Mouse (Mus musculus) lung, postnatal 25 days (tissue): ENCODE results near the gene Txnip.
A peak's percentile ranks its signal among the peaks of the same experiment; 100 is the strongest.

Experiments used
- DNase-seq: peaks from one replicate; pipeline ENCODE4 v3.0.0; 2022; ENCODE audit warnings: low spot score

Txnip gene

GRCm38 (mm10) chr3:96551890-96552289, 5.9 kb upstream of the Txnip start:
- no peak for DNase-seq

GRCm38 (mm10) chr3:96553601-96554000, 4.2 kb upstream of the Txnip start:
- DNase-seq, result no peak

- DNase-seq, result no peak
Observed at GRCm38 (mm10) chr3:96554251-96554650, 3.5 kb upstream of the Txnip start.

- DNase-seq, result peak; percentile 94
Observed at GRCm38 (mm10) chr3:96555041-96555596, 2.6 kb upstream of the Txnip start.

- no peak for DNase-seq
Observed at GRCm38 (mm10) chr3:96555999-96556614, 1.6 kb upstream of the Txnip start.

- peak; percentile 83 for DNase-seq
Observed at GRCm38 (mm10) chr3:96556651-96557635, 814 bp upstream of the Txnip start.

- DNase-seq, result no peak
Observed at GRCm38 (mm10) chr3:96558159-96558558, 402 bp downstream of the Txnip start.

- DNase-seq, result no peak
Observed at GRCm38 (mm10) chr3:96558668-96559196, 975 bp downstream of the Txnip start.

- DNase-seq, result no peak
Observed at GRCm38 (mm10) chr3:96559398-96559910, 1.7 kb downstream of the Txnip start.

GRCm38 (mm10) chr3:96559911-96560850, 2.4 kb downstream of the Txnip start:
- DNase-seq, result no peak

GRCm38 (mm10) chr3:96560881-96561668, 3.3 kb downstream of the Txnip start:
- no peak for DNase-seq

- DNase-seq, result peak; percentile 61
Observed at GRCm38 (mm10) chr3:96561946-96562681, 4.4 kb downstream of the Txnip start.

GRCm38 (mm10) chr3:96563267-96563666, 5.5 kb downstream of the Txnip start:
- no peak for DNase-seq

GRCm38 (mm10) chr3:96563911-96564632, 6.3 kb downstream of the Txnip start:
- DNase-seq, result peak; percentile 89

GRCm38 (mm10) chr3:96564633-96565032, 6.9 kb downstream of the Txnip start:
- DNase-seq, result peak; percentile 87

GRCm38 (mm10) chr3:96565105-96565504, 7.3 kb downstream of the Txnip start:
- DNase-seq, result no peak

GRCm38 (mm10) chr3:96566661-96567450, 9.1 kb downstream of the Txnip start:
- no peak for DNase-seq

- DNase-seq, result no peak
Observed at GRCm38 (mm10) chr3:96568605-96569004, 10.8 kb downstream of the Txnip start.
